Mouse (Mus musculus): ENCODE results near the gene Irx4.

Irx4 gene

DNA sequence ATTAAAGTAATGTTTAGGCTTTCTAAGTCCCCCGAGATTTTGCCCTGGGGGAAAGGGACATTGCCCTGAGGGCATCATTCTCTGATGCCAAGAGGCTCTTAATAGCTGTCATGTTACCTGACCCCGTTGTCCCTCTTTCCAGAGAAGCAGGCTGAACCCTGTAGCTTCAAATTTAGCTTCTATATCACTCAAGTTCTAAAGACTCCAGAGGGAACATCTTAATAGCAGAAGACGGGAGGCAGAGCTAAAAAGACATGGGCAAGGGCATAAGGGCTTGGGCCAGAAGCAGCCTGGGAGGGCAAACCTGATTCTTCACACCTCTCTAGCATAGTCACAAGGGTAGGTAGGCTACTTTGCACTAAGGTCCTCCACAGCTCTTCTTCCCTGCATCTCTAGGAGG, 9.6 kb downstream of the Irx4 start:
- no peak for DNase-seq (ENCODE audit: low spot score)

DNA sequence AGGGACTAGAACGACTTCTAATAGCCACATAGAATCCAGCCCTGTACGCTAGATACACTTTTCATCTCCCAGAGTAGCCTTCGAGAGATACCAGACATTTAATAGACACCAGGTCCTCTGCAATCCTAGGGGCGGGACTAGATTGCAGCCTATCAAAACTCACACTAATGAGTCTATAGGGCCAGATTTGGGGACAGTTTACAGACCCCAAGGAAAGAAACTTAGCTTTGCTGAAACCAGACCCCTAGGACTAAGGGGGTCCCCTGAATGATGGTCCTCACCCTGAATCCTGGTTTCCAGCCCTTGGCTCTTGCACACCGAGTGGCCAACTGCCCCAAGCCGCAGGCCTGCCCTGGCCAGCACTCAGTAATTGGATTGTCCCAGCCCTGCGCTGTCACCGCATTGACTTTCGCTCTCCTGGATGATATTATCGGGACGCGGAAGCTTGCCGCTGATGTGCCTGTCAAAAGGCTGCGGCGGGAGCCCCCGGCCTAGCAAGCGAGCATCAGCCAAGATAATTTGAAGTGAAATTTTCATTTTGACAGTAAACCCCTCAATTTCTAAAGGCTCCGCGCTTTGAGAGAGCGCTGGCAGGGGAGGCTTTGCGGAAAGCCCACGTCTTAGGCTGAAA, 10.3 kb downstream of the Irx4 start:
- no peak for DNase-seq (ENCODE audit: low spot score)

DNA sequence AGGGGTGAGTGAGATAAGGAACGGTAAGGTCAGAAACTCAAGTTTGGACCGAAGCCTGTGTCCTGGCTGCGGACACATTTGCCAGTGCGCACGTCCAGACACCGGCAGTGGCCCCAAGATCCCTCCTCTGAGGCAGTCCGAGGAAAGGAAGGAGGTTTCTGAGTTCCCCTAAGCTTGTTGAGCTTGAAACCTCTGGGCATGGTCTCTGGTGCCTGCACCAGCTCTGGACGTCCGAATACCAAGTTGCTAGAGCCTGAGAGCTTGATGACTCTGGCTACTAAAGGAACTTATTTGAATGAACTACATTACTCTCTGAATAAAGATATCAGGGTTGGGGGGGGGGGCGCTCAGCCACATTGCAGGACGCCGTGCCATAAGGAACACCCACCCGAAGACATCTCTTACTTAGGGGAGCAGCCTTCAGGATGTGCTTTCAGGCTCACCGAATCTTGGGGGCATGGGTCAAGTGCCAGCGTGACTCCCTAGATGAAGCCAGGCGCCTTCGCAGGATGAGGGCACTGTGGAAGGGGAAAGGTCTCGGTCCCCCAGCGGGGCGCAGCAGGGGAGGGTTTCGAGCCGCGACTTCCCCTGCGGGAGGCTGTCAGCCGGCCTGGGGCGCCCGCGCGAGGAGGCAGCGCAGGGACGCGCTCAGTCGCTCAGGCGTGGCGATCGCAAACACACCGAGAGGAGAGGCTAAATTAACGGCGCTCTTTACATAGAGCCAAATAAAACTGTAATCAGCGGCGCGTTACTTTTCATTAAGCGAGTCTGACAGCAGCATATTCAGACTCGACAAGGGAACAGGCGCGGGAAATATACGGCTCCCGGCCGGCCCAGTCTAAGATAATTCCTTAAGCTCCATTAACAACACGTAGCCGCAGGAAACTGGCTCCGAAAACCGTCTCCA, 11.3 kb downstream of the Irx4 start:
- DNase-seq (ENCODE audit: low spot score), result no peak

DNA sequence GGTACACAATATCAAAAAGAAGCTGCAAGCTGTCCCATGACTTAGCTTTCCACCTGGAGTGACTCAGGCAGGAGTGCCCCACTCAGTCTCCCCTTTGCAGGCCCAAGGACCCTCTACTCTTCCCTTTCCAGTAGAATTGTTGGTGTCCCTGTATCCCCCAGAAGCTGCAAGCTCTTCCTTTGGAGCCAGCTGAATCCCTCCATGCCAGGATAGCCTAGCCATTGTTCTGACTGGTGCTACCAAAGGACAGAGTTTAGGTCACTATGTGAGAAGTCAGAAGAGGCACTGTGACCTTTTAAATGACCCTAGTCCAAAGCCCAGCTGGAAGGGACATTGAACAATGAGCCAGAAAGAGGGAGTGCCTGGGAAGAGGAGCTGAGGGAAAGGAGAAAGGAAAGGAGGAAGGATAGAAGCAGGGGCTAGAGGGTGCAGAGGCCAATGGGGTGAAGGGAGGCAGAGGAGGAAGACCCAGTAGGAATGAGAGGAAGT, 12.6 kb downstream of the Irx4 start:
- no peak for DNase-seq (ENCODE audit: low spot score)

DNA sequence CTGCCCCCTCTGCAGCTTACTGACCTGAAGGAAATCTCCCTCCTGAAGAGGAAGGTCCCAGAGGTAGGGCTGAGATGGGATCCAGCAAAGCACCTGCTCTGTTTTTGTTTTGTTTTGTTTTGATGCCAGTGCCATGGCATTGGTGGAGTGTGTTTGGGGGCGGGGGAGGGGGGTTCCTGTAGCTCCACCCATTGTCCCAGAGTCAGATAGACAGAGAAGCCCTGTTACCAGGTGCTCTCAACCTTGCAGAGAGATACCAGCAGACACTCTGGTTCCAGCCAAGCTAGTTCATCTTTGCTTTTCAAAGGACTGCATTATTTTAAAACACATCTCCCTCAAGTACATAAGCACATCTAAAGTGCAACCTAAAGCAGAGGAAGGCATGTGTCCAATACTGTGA, 13.3 kb downstream of the Irx4 start:
- DNase-seq (ENCODE audit: low spot score), result no peak

DNA sequence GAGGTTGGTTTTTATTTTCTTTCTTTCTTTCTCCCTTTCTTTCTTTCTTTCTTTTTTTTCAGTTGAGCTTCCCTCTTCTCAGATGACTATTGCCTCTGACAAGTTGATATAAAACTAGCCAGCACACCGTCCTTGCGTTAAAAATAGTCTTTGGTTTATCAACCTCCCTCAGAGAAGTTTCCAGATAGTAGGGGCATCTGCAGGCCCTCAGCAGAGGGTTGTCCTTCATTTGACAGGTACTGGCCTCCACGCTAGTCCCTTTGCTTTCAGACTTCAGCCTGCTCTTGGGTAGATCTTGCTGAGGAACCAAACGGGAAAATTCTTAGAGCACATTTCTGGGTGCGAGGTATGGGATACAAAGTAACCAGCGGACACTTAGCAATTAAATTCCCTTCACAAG, 17.1 kb downstream of the Irx4 start:
- DNase-seq (ENCODE audit: low spot score), result no peak

DNA sequence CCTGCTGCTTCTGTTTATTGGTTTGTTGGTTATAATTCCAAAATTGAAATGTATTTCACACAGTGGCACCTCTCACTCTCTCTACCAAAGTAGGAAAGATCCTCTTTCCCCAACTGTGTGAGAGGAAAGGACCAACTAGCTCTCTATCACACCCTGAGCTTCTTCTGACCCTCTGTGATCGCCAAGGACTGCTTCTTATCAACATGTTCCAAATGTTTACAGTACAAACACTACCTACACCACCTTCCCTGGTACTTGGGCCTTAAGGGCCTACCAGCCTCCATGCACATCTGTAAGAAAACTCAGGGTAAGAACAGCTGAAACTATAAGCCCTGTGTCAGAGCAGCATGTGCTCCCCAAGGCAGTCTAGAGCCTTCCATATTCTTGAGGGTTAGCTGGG, 17.5 kb downstream of the Irx4 start:
- no peak for DNase-seq (ENCODE audit: low spot score)

DNA sequence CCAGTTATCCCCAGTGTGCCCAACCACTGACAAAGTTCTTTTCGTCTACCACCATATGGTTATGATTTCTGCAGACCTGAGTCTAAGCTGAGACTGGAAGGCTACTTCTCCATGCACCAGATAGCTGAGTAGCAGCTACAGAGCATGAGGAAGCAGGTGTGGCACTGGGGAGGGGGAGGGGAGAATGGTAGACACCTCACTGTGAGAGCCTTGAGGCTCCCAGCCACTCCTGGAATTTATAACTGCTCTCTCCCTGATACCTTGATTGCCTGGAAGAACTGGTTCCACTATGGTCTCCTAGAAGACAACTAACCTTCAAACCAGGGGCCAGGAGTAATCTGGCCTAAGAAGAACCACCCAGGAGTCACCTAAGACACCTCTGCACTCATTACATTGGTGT, 18.9 kb downstream of the Irx4 start:
- no peak for DNase-seq (ENCODE audit: low spot score)

DNA sequence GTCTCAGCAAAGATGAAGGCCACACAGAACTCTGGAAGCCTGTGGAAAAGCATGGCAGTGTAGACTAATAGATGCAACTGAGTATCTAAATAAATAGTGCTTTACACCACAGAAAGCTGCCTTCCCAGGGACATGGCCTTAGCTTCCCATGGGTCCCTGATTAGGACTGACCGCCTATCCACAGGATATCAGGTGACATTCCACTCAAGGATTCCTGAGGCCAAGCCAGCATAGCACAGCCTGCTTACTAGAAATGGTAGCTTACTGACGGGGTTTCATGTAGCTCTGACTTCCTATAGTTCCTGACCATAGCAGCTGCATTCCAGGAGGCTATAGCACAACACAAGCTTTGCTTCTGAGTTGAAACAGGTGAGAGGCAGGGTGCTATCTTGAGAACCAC, 22.1 kb downstream of the Irx4 start:
- no peak for DNase-seq (ENCODE audit: low spot score)

DNA sequence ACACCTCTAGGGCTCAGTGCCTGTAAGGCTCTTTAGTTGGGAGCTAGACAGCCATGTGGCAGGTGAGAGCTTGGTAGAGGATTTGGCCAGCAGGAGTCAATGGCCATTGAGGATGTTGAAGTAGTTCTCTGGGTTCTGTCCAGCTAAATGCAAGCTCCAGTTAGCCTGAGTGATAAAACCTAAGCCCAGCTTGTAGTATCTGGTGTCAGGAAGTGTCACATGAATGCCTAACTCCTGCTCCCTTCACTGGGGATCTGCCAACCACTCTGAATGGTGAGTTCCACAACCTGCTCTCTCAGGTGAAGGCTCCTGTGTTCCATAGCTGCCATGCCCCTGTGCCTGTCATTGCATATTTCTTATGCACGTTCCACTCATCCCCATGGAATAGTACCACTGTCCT, 23.3 kb downstream of the Irx4 start:
- DNase-seq (ENCODE audit: low spot score), result no peak

DNA sequence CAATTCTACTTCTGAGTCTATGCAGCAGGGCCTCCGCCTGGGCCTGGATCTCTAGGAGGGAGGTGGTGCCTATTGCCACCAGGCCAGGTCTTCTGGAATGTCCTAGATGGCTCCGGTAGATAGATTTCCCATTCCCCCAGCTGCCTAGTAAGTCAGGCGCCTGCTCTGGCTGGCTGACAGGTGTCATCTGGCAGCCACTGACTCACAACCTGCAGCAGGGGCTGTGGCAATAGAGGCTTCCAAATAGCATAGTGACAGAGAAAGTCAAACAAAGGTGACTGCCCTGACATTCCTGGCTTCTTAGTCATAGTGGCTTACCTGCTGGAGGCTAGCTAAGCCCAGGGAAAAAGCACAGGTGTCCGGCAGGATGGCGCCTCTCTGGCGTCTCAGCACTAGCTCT, 29.9 kb downstream of the Irx4 start:
- no peak for DNase-seq (ENCODE audit: low spot score)

DNA sequence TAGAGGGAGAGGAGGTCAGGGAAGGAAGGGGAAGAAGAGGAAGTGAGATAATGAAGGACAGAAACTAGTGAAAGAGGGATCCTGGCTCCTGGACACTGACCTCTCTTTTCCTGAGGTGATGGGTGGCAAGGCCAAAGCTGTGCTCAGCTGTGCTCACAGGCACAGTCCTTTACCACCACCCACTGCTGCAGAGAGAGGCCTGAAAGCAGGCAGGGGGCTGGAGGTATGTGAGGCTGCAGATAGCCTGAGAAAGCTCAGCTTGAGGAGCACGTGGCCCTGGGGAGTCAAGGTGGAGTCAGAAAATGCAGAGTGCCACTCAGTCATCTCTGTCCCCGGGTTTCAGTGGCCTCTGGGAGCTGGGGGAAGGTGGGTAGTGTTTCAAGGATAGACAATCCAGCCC, 30.8 kb downstream of the Irx4 start:
- no peak for DNase-seq (ENCODE audit: low spot score)

DNA sequence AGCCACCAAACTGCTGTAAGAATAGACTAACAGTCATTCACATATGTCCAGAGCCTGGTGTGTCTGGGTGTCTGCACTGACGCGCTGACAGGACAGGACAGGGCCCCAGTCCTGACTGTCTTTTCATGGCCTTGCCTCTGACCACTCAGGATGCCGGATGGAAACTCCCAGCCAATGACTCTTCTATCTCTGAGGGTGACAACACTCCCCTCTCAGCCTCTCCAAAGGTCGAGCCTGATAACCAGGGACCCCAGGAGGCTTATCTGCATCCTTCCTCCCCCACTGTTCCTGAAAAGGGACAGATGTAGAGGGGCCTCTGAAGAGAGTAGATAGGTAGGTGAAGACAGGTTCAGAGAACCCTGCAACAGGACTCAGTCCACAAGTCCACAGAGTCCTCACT, 38.4 kb downstream of the Irx4 start:
- DNase-seq (ENCODE audit: low spot score), result no peak

DNA sequence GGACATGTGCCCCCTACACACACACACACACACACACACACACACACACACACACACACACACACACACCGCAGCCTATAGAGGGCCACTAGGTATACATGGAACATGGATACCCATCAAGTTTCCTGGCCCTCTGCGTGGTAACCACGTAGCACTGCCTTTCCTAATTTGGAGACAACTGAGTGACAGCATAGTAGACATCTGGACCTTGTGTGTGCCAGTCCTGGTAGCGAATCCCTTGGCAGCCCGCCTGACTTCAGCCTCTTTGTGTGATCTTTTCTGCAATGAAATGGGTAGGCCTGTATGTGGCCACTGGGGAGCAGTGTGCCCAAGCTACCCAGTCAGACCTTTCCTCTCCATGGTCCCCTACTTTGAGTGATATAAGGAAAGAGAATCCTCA, 39.0 kb downstream of the Irx4 start:
- DNase-seq (ENCODE audit: low spot score), result no peak

DNA sequence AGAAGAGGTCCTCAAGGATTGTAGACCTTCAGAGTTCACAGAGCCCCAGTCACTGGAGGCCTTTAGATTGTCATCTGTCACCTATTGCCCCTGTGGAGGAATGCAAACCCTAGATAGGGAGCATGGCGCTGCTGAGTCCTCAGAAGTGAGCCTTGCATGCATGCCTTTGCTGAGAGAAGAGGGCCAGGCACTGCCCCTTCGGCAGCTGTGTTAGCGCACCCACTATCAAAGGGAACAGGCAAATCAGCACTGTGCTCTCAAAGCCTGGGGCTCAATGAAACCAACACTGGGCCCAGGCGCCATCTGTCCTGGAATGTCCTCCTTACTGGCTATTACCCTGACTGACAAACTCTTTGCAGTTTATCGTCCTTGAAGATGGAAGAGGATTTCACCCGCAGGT, 44.5 kb downstream of the Irx4 start:
- no peak for DNase-seq (ENCODE audit: low spot score)

DNA sequence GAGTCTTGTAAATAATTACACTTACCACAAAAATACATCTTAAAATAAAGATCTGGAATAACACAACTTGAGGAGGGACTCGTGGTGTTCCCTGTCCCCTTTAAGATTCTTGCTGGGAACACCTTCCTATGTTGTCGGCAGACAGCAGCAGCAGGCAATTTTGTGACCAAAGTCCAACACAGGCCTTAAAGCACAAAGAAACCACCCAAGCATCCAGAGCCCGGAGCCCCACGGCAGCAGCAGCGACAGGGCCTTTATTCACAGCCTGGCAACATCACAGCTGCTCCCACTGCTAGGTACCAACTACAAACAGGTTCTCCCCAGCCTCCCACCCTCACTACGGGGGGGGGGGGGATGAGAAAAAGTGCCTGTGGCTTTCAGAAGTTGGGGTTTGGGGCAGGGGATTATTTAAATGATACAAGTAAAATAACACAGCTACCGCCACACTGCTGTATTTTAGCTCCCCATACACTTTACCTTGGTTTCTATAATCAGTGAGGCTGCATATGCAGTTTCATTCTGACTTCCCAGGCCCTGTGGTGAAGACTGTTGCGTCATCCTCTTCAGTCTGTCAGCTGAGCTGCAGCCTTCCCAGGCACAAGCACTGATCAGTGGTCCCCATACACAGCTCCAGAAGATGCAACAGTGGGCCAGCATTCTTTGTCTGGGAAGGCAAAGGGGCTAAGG, 45.3 kb downstream of the Irx4 start:
- no peak for DNase-seq (ENCODE audit: low spot score)

DNA sequence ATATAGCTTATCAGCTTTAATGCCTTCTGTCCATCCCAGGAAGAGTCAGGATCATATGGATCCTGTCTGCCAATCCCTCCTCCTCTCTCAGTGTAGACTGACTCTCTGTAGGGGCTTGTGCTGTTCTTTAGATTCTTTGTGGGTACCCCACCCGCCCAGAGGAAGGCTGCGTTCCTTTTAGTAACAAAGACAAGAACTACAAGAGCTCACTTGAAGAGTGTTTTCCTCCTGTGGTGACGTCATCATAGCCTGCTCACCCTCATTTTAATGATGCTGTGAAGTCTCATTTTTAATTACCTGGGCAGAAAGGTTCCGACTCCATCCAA, 45.8 kb downstream of the Irx4 start:
- DNase-seq (ENCODE audit: low spot score), result no peak

DNA sequence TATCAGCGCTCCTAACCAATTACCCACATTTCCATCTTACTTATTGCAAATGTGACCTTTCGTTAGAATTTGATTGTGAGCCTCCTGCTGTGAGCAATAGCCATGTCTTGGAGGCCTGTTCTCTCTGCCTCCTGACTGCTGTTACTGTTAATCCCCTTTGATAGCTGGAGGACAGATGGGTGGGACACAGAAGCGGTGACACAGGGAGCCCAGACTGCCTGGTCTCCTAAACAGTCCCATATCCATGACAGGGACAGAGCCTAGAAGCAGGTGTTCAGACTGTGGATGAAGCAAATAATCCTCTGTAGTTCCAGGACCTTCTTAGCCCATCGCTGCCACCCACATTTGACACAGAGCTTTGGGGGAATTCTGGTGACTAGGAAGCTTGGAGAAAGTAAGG, 46.2 kb downstream of the Irx4 start:
- no peak for DNase-seq (ENCODE audit: low spot score)

DNA sequence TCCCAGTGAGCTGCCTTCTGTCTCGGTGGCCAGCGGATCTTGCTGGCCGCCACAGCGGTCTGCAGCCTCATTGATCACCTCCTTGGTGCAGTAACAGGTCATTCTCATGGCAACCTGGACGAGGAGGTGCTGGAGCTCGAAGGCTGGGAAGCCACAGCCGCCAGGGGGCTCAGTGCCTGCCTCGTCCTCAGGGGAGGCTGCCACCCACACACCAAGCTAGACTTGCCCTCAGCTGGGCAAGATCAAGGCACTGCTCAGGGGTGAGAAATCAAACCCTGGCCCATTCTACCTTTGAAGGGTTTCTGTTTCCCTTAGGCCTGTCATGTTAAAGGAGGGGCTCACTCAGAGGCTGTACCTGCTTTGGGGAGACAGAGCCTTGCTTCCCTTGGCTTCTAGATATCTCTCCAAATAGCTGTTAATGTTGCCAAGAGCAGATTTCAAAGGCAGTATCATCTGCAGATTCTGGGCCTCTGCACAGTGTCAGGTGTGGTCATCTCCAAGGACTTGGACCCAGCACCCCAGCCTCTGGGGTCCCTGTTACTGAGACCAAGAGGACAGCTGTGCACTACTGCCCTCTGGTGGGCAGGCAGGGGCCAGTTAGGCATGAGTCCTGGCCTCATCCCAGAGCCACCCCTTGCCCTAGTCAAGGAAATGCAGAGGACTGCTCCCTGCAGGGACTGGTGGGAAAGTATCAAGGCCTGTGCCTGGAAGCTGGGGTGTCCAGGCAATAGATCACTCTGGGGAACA, 50.1 kb downstream of the Irx4 start:
- DNase-seq (ENCODE audit: low spot score), result no peak

Data from spleen, adult 12 weeks (tissue).